Mouse (Mus musculus): ENCODE results near the gene Slc4a7. TPM values are rescaled to one million over a fixed set of nuclear protein-coding genes. Genes with fewer than 3 reads are reported as not detected.

Slc4a7 gene
- 25.8 and 28.2 TPM in 2 replicates for polyA plus RNA-seq (2016; fragmentation: Nextera tagmentation; extraction: Ambion mirVana)

- H3K27ac ChIP-seq: peak within 1 kb of the TSS; percentile 98
- peaks cover 19% of the 10 kb centered on the region for H3K4me1 ChIP-seq
- H3K4me3 ChIP-seq: peak within 1 kb of the TSS; percentile 77
- ATAC-seq (ENCODE audit: insufficient number of reproducible peaks, insufficient read depth, low FRiP score, low TSS enrichment): 0 out of 2 replicates have a peak, but pooled peaks have one; percentile 2
- peak within 1 kb of the TSS; percentile 66 for H3K4me2 ChIP-seq (replicated peaks)
- 86% methylated on average over 5 of the region's 5 CpGs for WGBS
- H3K9ac ChIP-seq: peak within 1 kb of the TSS; percentile 92
- H3K27me3 ChIP-seq: no peaks in the 10 kb centered on the region
- H3K9me3 ChIP-seq: no peaks in the 10 kb centered on the region
- H3K36me3 ChIP-seq: no peaks in the 10 kb centered on the region
Observed at GRCm38 (mm10) chr14:14701710-14702329, at the start of gene Slc4a7. TSS of gene Slc4a7 (plus strand) at chr14:14702279.

GRCm38 (mm10) chr14:14670597-14670996 lies 31.5 kb upstream of the Slc4a7 start:
- Histone ChIP-seq H3K9me3 (no peaks in the 10 kb centered on the region), H3K9ac (no peak overlapping the region), H3K4me3 (no peak overlapping the region), H3K27ac (no peak overlapping the region), H3K4me1 (no peaks in the 10 kb centered on the region), H3K4me2 (replicated peaks) (no peak overlapping the region), H3K36me3 (no peaks in the 10 kb centered on the region), H3K27me3 (no peaks in the 10 kb centered on the region)
- 87% methylated on average over 1 of the region's 1 CpGs for WGBS
- ATAC-seq (ENCODE audit: insufficient number of reproducible peaks, insufficient read depth, low FRiP score, low TSS enrichment): no peak

- no peaks in the 10 kb centered on the region for H3K9me3 ChIP-seq
- ATAC-seq (ENCODE audit: insufficient number of reproducible peaks, insufficient read depth, low FRiP score, low TSS enrichment): no peak
- no peak overlapping the region for H3K4me2 ChIP-seq (replicated peaks)
- H3K4me3 ChIP-seq: no peak overlapping the region
- no peak overlapping the region for H3K9ac ChIP-seq
- no peak overlapping the region for H3K27ac ChIP-seq
- WGBS: 77% methylated on average over 4 of the region's 4 CpGs
- no peaks in the 10 kb centered on the region for H3K27me3 ChIP-seq
- no peaks in the 10 kb centered on the region for H3K36me3 ChIP-seq
- H3K4me1 ChIP-seq: no peaks in the 10 kb centered on the region
Observed at GRCm38 (mm10) chr14:14681611-14682010, 20.5 kb upstream of the Slc4a7 start.

GRCm38 (mm10) chr14:14684771-14685170 lies 17.3 kb upstream of the Slc4a7 start:
- WGBS: 74% methylated on average over 4 of the region's 4 CpGs
- no peak overlapping the region for H3K9ac ChIP-seq
- H3K27ac ChIP-seq: no peak overlapping the region
- no peak overlapping the region for H3K4me2 ChIP-seq (replicated peaks)
- no peaks in the 10 kb centered on the region for H3K4me1 ChIP-seq
- no peaks in the 10 kb centered on the region for H3K27me3 ChIP-seq
- H3K9me3 ChIP-seq: no peaks in the 10 kb centered on the region
- H3K36me3 ChIP-seq: no peaks in the 10 kb centered on the region
- H3K4me3 ChIP-seq: no peak overlapping the region
- no peak for ATAC-seq (ENCODE audit: insufficient number of reproducible peaks, insufficient read depth, low FRiP score, low TSS enrichment)

- WGBS: 80% methylated on average over 7 of the region's 7 CpGs
Observed at GRCm38 (mm10) chr14:14686101-14686551, 16.0 kb upstream of the Slc4a7 start.

GRCm38 (mm10) chr14:14687258-14687890 lies 14.7 kb upstream of the Slc4a7 start:
- Histone ChIP-seq H3K27me3 (no peaks in the 10 kb centered on the region), H3K4me2 (replicated peaks) (no peak overlapping the region), H3K36me3 (no peaks in the 10 kb centered on the region), H3K9me3 (no peaks in the 10 kb centered on the region), H3K4me3 (no peak overlapping the region), H3K4me1 (no peaks in the 10 kb centered on the region), H3K9ac (no peak overlapping the region), H3K27ac (no peak overlapping the region)
- WGBS: 70% methylated on average over 7 of the region's 7 CpGs
- ATAC-seq (ENCODE audit: insufficient number of reproducible peaks, insufficient read depth, low FRiP score, low TSS enrichment): no peak

More at GRCm38 (mm10) chr14:14686101-14686551, 16.0 kb upstream of the Slc4a7 start:
- Histone ChIP-seq H3K4me1 (no peaks in the 10 kb centered on the region), H3K9ac (no peak overlapping the region), H3K4me3 (no peak overlapping the region), H3K27ac (no peak overlapping the region), H3K9me3 (no peaks in the 10 kb centered on the region), H3K27me3 (no peaks in the 10 kb centered on the region), H3K36me3 (no peaks in the 10 kb centered on the region), H3K4me2 (replicated peaks) (no peak overlapping the region)
- ATAC-seq (ENCODE audit: insufficient number of reproducible peaks, insufficient read depth, low FRiP score, low TSS enrichment): no peak

- peak; percentile 94 for ATAC-seq (ENCODE audit: insufficient number of reproducible peaks, insufficient read depth, low FRiP score, low TSS enrichment)
- under 1% methylated on average over 58 of the region's 85 CpGs for WGBS
- no peaks in the 10 kb centered on the region for H3K9me3 ChIP-seq
- H3K9ac ChIP-seq: peak overlapping the region; percentile 92
- peak overlapping the region; percentile 66 for H3K4me2 ChIP-seq (replicated peaks)
- H3K27ac ChIP-seq: peak overlapping the region; percentile 98
- peaks cover 19% of the 10 kb centered on the region for H3K4me1 ChIP-seq
- peak overlapping the region; percentile 77 for H3K4me3 ChIP-seq
- no peaks in the 10 kb centered on the region for H3K36me3 ChIP-seq
- no peaks in the 10 kb centered on the region for H3K27me3 ChIP-seq
Observed at GRCm38 (mm10) chr14:14702399-14703345, 593 bp downstream of the Slc4a7 start.

- peak overlapping the region; percentile 92 for H3K9ac ChIP-seq
- no peaks in the 10 kb centered on the region for H3K9me3 ChIP-seq
- H3K36me3 ChIP-seq: peaks cover 3% of the 10 kb centered on the region; the same call in 1 of the 2 replicates
- H3K27ac ChIP-seq: peak overlapping the region; percentile 98
- under 1% methylated on average over 60 of the region's 60 CpGs for WGBS
- peak overlapping the region; percentile 77 for H3K4me3 ChIP-seq
- ATAC-seq (ENCODE audit: insufficient number of reproducible peaks, insufficient read depth, low FRiP score, low TSS enrichment): peak; percentile 64
- peak overlapping the region; percentile 66 for H3K4me2 ChIP-seq (replicated peaks)
- peaks cover 19% of the 10 kb centered on the region for H3K4me1 ChIP-seq
- no peaks in the 10 kb centered on the region for H3K27me3 ChIP-seq
Observed at GRCm38 (mm10) chr14:14703346-14703871, 1.3 kb downstream of the Slc4a7 start.

GRCm38 (mm10) chr14:14704651-14705050 lies 2.6 kb downstream of the Slc4a7 start:
- Histone ChIP-seq H3K27me3 (no peaks in the 10 kb centered on the region), H3K9ac (peak overlapping the region; percentile 92; the same call in 1 of the 2 replicates), H3K4me2 (replicated peaks) (peak overlapping the region; percentile 66), H3K4me1 (peaks cover 19% of the 10 kb centered on the region), H3K36me3 (peaks cover 3% of the 10 kb centered on the region; the same call in 1 of the 2 replicates), H3K4me3 (peak overlapping the region; percentile 77), H3K27ac (no peak overlapping the region), H3K9me3 (no peaks in the 10 kb centered on the region)
- no peak for ATAC-seq (ENCODE audit: insufficient number of reproducible peaks, insufficient read depth, low FRiP score, low TSS enrichment)
- WGBS: 79% methylated on average over 2 of the region's 2 CpGs

GRCm38 (mm10) chr14:14705126-14705525 lies 3.0 kb downstream of the Slc4a7 start:
- H3K4me2 ChIP-seq (replicated peaks): peak overlapping the region; percentile 66
- no peak for ATAC-seq (ENCODE audit: insufficient number of reproducible peaks, insufficient read depth, low FRiP score, low TSS enrichment)
- 84% methylated on average over 3 of the region's 3 CpGs for WGBS
- H3K36me3 ChIP-seq: peaks cover 3% of the 10 kb centered on the region; the same call in 1 of the 2 replicates
- no peaks in the 10 kb centered on the region for H3K27me3 ChIP-seq
- H3K9ac ChIP-seq: no peak overlapping the region
- H3K9me3 ChIP-seq: no peaks in the 10 kb centered on the region
- no peak overlapping the region for H3K4me3 ChIP-seq
- no peak overlapping the region for H3K27ac ChIP-seq
- H3K4me1 ChIP-seq: peaks cover 19% of the 10 kb centered on the region

- ATAC-seq (ENCODE audit: insufficient number of reproducible peaks, insufficient read depth, low FRiP score, low TSS enrichment): no peak
- no peak overlapping the region for H3K4me3 ChIP-seq
- H3K4me2 ChIP-seq (replicated peaks): no peak overlapping the region
- no peaks in the 10 kb centered on the region for H3K9me3 ChIP-seq
- no peak overlapping the region for H3K27ac ChIP-seq
- no peaks in the 10 kb centered on the region for H3K27me3 ChIP-seq
- peaks cover 11% of the 10 kb centered on the region; the same call in 1 of the 2 replicates for H3K36me3 ChIP-seq
- no peak overlapping the region for H3K9ac ChIP-seq
- WGBS: 63% methylated on average over 1 of the region's 1 CpGs
- H3K4me1 ChIP-seq: peaks cover 19% of the 10 kb centered on the region
Observed at GRCm38 (mm10) chr14:14706381-14706780, 4.3 kb downstream of the Slc4a7 start.
